Mouse (Mus musculus): ENCODE measurements at regions not wholly inside any gene's neighbourhood (a gene's known extent, or its start where the extent isn't known, plus 50 kb on each side); places are given as distances from the start of the nearest gene placed in this dataset.

- no peaks in the 10 kb centered on the region for H3K9me3 ChIP-seq
- H3K36me3 ChIP-seq = no peaks in the 10 kb centered on the region
- ATAC-seq (ENCODE audit: low read depth) = no peak
- no peak overlapping the region for H3K9ac ChIP-seq
- 88% methylated on average over 1 of the region's 1 CpGs for WGBS
- H3K27me3 ChIP-seq = no peaks in the 10 kb centered on the region
- H3K4me3 ChIP-seq = no peak overlapping the region
- H3K4me1 ChIP-seq (replicated peaks) = no peaks in the 10 kb centered on the region
- no peak overlapping the region for H3K4me2 ChIP-seq
- no peak overlapping the region for H3K27ac ChIP-seq (replicated peaks)
Observed at GRCm38 (mm10) chr3:100401080-100401479, 88.0 kb downstream of the Tent5c start.

- WGBS = 83% methylated on average over 3 of the region's 3 CpGs
- no peak overlapping the region for H3K9ac ChIP-seq
- H3K4me1 ChIP-seq (replicated peaks) = peaks cover 12% of the 10 kb centered on the region
- H3K4me2 ChIP-seq = no peak overlapping the region
- no peak overlapping the region for H3K4me3 ChIP-seq
- no peaks in the 10 kb centered on the region for H3K36me3 ChIP-seq
- no peak for ATAC-seq (ENCODE audit: low read depth)
- no peaks in the 10 kb centered on the region for H3K9me3 ChIP-seq
- H3K27me3 ChIP-seq = no peaks in the 10 kb centered on the region
- H3K27ac ChIP-seq (replicated peaks) = no peak overlapping the region
Observed at GRCm38 (mm10) chr3:100397491-100397890, 91.6 kb downstream of the Tent5c start.

GRCm38 (mm10) chr3:100394911-100395604, 94.1 kb downstream of the Tent5c start:
- Histone ChIP-seq H3K9ac (no peak overlapping the region), H3K36me3 (no peaks in the 10 kb centered on the region), H3K27ac (replicated peaks) (no peak overlapping the region), H3K27me3 (no peaks in the 10 kb centered on the region), H3K9me3 (no peaks in the 10 kb centered on the region), H3K4me1 (replicated peaks) (peaks cover 12% of the 10 kb centered on the region), H3K4me2 (no peak overlapping the region), H3K4me3 (no peak overlapping the region)
- WGBS = 51% methylated on average over 9 of the region's 9 CpGs
- ATAC-seq (ENCODE audit: low read depth) = no peak

- no peak for ATAC-seq (ENCODE audit: low read depth)
- H3K27ac ChIP-seq (replicated peaks) = no peak overlapping the region
Observed at GRCm38 (mm10) chr3:100393956-100394355, 95.2 kb downstream of the Tent5c start.

GRCm38 (mm10) chr3:100382181-100382580, 106.9 kb downstream of the Tent5c start:
- H3K9ac ChIP-seq = no peak overlapping the region
- H3K4me2 ChIP-seq = no peak overlapping the region
- no peak overlapping the region for H3K27ac ChIP-seq (replicated peaks)
- no peak for ATAC-seq (ENCODE audit: low read depth)
- H3K27me3 ChIP-seq = no peaks in the 10 kb centered on the region
- no peaks in the 10 kb centered on the region for H3K4me1 ChIP-seq (replicated peaks)
- H3K4me3 ChIP-seq = no peak overlapping the region
- H3K9me3 ChIP-seq = no peaks in the 10 kb centered on the region
- 64% methylated on average over 1 of the region's 1 CpGs for WGBS
- no peaks in the 10 kb centered on the region for H3K36me3 ChIP-seq

More at GRCm38 (mm10) chr3:100393956-100394355, 95.2 kb downstream of the Tent5c start:
- Histone ChIP-seq H3K4me2 (no peak overlapping the region), H3K36me3 (no peaks in the 10 kb centered on the region), H3K4me1 (replicated peaks) (peaks cover 12% of the 10 kb centered on the region), H3K4me3 (no peak overlapping the region), H3K27me3 (no peaks in the 10 kb centered on the region), H3K9ac (no peak overlapping the region), H3K9me3 (no peaks in the 10 kb centered on the region)
- WGBS = 89% methylated on average over 1 of the region's 1 CpGs

GRCm38 (mm10) chr3:100381363-100381762, 107.8 kb downstream of the Tent5c start:
- H3K36me3 ChIP-seq = no peaks in the 10 kb centered on the region
- no peaks in the 10 kb centered on the region for H3K27me3 ChIP-seq
- no peak for ATAC-seq (ENCODE audit: low read depth)
- no peak overlapping the region for H3K9ac ChIP-seq
- no peak overlapping the region for H3K27ac ChIP-seq (replicated peaks)
- no peak overlapping the region for H3K4me3 ChIP-seq
- 88% methylated on average over 2 of the region's 2 CpGs for WGBS
- H3K4me2 ChIP-seq = no peak overlapping the region
- no peaks in the 10 kb centered on the region for H3K9me3 ChIP-seq
- H3K4me1 ChIP-seq (replicated peaks) = no peaks in the 10 kb centered on the region

- no peaks in the 10 kb centered on the region for H3K36me3 ChIP-seq
- H3K27me3 ChIP-seq = no peaks in the 10 kb centered on the region
- no peak overlapping the region for H3K27ac ChIP-seq (replicated peaks)
- H3K4me2 ChIP-seq = no peak overlapping the region
- H3K9me3 ChIP-seq = no peaks in the 10 kb centered on the region
- H3K4me1 ChIP-seq (replicated peaks) = no peaks in the 10 kb centered on the region
- no peak for ATAC-seq (ENCODE audit: low read depth)
- no peak overlapping the region for H3K4me3 ChIP-seq
- H3K9ac ChIP-seq = no peak overlapping the region
- WGBS = 87% methylated on average over 1 of the region's 1 CpGs
Observed at GRCm38 (mm10) chr3:100376162-100376561, 113.0 kb downstream of the Tent5c start.

- no peaks in the 10 kb centered on the region for H3K36me3 ChIP-seq
- no peak overlapping the region for H3K9ac ChIP-seq
- no peaks in the 10 kb centered on the region for H3K4me1 ChIP-seq (replicated peaks)
- no peak for ATAC-seq (ENCODE audit: low read depth)
- H3K9me3 ChIP-seq = no peaks in the 10 kb centered on the region
- no peak overlapping the region for H3K27ac ChIP-seq (replicated peaks)
- WGBS = 73% methylated on average over 7 of the region's 7 CpGs
- H3K4me3 ChIP-seq = no peak overlapping the region
- no peaks in the 10 kb centered on the region for H3K27me3 ChIP-seq
- H3K4me2 ChIP-seq = no peak overlapping the region
Observed at GRCm38 (mm10) chr3:100366884-100367840, 122.0 kb downstream of the Tent5c start.

- Histone ChIP-seq H3K9me3 (no peaks in the 10 kb centered on the region), H3K9ac (no peak overlapping the region), H3K27ac (replicated peaks) (no peak overlapping the region), H3K36me3 (no peaks in the 10 kb centered on the region), H3K27me3 (no peaks in the 10 kb centered on the region), H3K4me2 (no peak overlapping the region), H3K4me3 (no peak overlapping the region), H3K4me1 (replicated peaks) (no peaks in the 10 kb centered on the region)
- no peak for ATAC-seq (ENCODE audit: low read depth)
- 82% methylated on average over 3 of the region's 3 CpGs for WGBS
Observed at GRCm38 (mm10) chr3:100366447-100366846, 122.7 kb downstream of the Tent5c start.

- 89% methylated on average over 3 of the region's 3 CpGs for WGBS
- no peak for ATAC-seq (ENCODE audit: low read depth)
- no peaks in the 10 kb centered on the region for H3K36me3 ChIP-seq
Observed at GRCm38 (mm10) chr3:100365354-100365945, 123.7 kb downstream of the Tent5c start.

GRCm38 (mm10) chr3:100364706-100365105, 124.4 kb downstream of the Tent5c start:
- Histone ChIP-seq H3K9me3 (no peaks in the 10 kb centered on the region), H3K4me2 (no peak overlapping the region), H3K4me1 (replicated peaks) (no peaks in the 10 kb centered on the region), H3K9ac (no peak overlapping the region), H3K36me3 (no peaks in the 10 kb centered on the region), H3K27me3 (no peaks in the 10 kb centered on the region), H3K4me3 (no peak overlapping the region), H3K27ac (replicated peaks) (no peak overlapping the region)
- 68% methylated on average over 2 of the region's 2 CpGs for WGBS
- ATAC-seq (ENCODE audit: low read depth) = no peak

More at GRCm38 (mm10) chr3:100365354-100365945, 123.7 kb downstream of the Tent5c start:
- H3K27ac ChIP-seq (replicated peaks) = no peak overlapping the region
- H3K27me3 ChIP-seq = no peaks in the 10 kb centered on the region
- no peaks in the 10 kb centered on the region for H3K4me1 ChIP-seq (replicated peaks)
- no peak overlapping the region for H3K9ac ChIP-seq
- no peak overlapping the region for H3K4me3 ChIP-seq
- no peak overlapping the region for H3K4me2 ChIP-seq
- H3K9me3 ChIP-seq = no peaks in the 10 kb centered on the region

GRCm38 (mm10) chr3:100362983-100363382, 126.1 kb downstream of the Tent5c start:
- no peak overlapping the region for H3K4me2 ChIP-seq
- no peaks in the 10 kb centered on the region for H3K36me3 ChIP-seq
- H3K27me3 ChIP-seq = no peaks in the 10 kb centered on the region
- no peak overlapping the region for H3K9ac ChIP-seq
- H3K4me3 ChIP-seq = no peak overlapping the region
- 93% methylated on average over 3 of the region's 3 CpGs for WGBS
- no peak for ATAC-seq (ENCODE audit: low read depth)
- H3K9me3 ChIP-seq = no peaks in the 10 kb centered on the region
- no peaks in the 10 kb centered on the region for H3K4me1 ChIP-seq (replicated peaks)
- no peak overlapping the region for H3K27ac ChIP-seq (replicated peaks)
